Mouse (Mus musculus): ENCODE measurements around the gene Icosl.

- TF ChIP-seq CTCF (IDR thresholded peaks at IDR 0.05; ENCODE audit: extremely low read depth, insufficient read depth, low read length) (no peak), POLR2A (IDR thresholded peaks at IDR 0.05; ENCODE audit: extremely low read depth, insufficient read depth, low read length) (no peak)
Observed at GRCm38 (mm10) chr10:78084073-78084472, 15.0 kb downstream of the Icosl start.
